Mouse (Mus musculus) liver, adult 2 months (tissue): Measurements from ENCODE around the gene Hopx. TPM values are rescaled to one million over a fixed set of nuclear protein-coding genes. Genes with fewer than 3 reads are reported as not detected.

ENCODE experiments used
- DNase-seq: peaks from one replicate; pipeline ENCODE4 v3.0.0-alpha.2; 2011; ENCODE audit warnings: low read depth, low spot score; ENCODE audit errors: extremely low read depth
- H3K27ac ChIP-seq: fragments of 200-500 bp; replicated peaks from 2 replicates; pipeline ENCODE4 v1.5.1; 2012; ENCODE audit warnings: low read depth, mild to moderate bottlenecking, control low read depth, inconsistent platforms, low read length; ENCODE audit not compliant: insufficient read depth
- H3K27me3 ChIP-seq: fragments of 200-500 bp; 2 replicates; pipeline ENCODE4 v1.6.1; 2012; ENCODE audit warnings: mild to moderate bottlenecking, moderate library complexity, low read length, inconsistent platforms; ENCODE audit not compliant: control insufficient read depth, insufficient read depth
- H3K36me3 ChIP-seq: fragments of 200-500 bp; 2 replicates; pipeline ENCODE4 v1.6.1; 2012; ENCODE audit warnings: low read length, inconsistent platforms; ENCODE audit not compliant: control insufficient read depth, insufficient read depth
- H3K4me1 ChIP-seq: fragments of 200-500 bp; 2 replicates; pipeline ENCODE4 v1.6.1; 2011; ENCODE audit warnings: low read length; ENCODE audit not compliant: control insufficient read depth, insufficient read depth
- H3K4me3 ChIP-seq: fragments of 200-500 bp; 2 replicates; pipeline ENCODE4 v1.5.1; 2011; ENCODE audit warnings: low read depth, mild to moderate bottlenecking, control low read depth, low read length, moderate library complexity; ENCODE audit not compliant: insufficient read depth
- H3K79me2 ChIP-seq: fragments of 200-500 bp; 2 replicates; pipeline ENCODE4 v1.6.1; 2012; ENCODE audit warnings: inconsistent platforms, mild to moderate bottlenecking, low read length, moderate library complexity; ENCODE audit not compliant: control insufficient read depth, insufficient read depth
- H3K9ac ChIP-seq: fragments of 200-500 bp; 2 replicates; pipeline ENCODE4 v1.6.1; 2012; ENCODE audit warnings: low read depth, mild to moderate bottlenecking, control low read depth, inconsistent platforms, low read length
- CTCF ChIP-seq: fragments of 200-500 bp; IDR thresholded peaks from 2 replicates; pipeline ENCODE4 v1.5.1; 2011; ENCODE audit warnings: low read depth, low read length, control low read depth
- POLR2A ChIP-seq: fragments of 200-500 bp; IDR thresholded peaks from 2 replicates; pipeline ENCODE4 v1.6.1; 2011; ENCODE audit warnings: low read length, control low read depth; ENCODE audit not compliant: insufficient read depth; ENCODE audit errors: extremely low read depth
- WGBS: fragments of 180-500 bp; shearing (Covaris S2); methylation state at CpG from one replicate; pipeline ENCODE4 v1.1.7; 2018; 5-methylcytosine and 5-hydroxymethylcytosine counted together
- polyA plus RNA-seq: library from polyadenylated mRNA; depleted of rRNA; stranded (reverse); fragments of >200 nt; gene quantifications from 2 replicates; pipeline ENCODE4 v1.2.3, GENCODE M21; 2012; rRNA removed
- total RNA-seq: library from RNA; depleted of rRNA; stranded (reverse); fragments of >200 nt; gene quantifications from 2 replicates; pipeline ENCODE4 v1.2.3, GENCODE M21; 2014; rRNA removed

Gene Hopx
- total and polyA plus RNA-seq, 2 experiments, result 77.2 to 84.9 TPM

DNA sequence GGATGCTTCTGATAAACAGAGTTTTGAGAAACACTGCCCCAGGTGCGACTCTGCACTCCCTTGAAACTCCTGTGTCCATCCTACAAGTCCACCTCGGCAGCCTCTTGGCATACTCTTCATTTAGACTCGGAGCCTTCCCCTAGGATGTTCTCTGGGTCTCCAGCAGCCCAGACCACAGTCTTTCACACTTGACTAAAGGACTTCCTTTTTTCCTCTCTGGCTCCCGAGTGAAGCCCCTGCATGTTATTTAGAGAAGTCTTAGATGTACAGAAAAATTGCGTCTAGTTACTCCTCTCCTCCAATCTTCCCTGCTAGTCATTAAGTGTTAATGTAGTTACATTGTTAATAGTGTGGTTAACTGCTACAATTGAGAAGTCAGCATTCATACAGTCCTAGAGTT is 70.6 kb downstream of the Hopx start:
- WGBS, result 70% methylated on average over 5 of the region's 5 CpGs
- no peaks in the 10 kb centered on the region for H3K27me3 ChIP-seq
- no peaks in the 10 kb centered on the region for H3K36me3 ChIP-seq
- no peaks in the 10 kb centered on the region for H3K4me1 ChIP-seq
- H3K4me3 ChIP-seq, result no peak overlapping the region
- H3K9ac ChIP-seq, result no peak overlapping the region
- H3K79me2 ChIP-seq, result no peaks in the 10 kb centered on the region
- TF ChIP-seq CTCF (no peak), POLR2A (no peak)
- no peak overlapping the region for H3K27ac ChIP-seq
- DNase-seq, result no peak

DNA sequence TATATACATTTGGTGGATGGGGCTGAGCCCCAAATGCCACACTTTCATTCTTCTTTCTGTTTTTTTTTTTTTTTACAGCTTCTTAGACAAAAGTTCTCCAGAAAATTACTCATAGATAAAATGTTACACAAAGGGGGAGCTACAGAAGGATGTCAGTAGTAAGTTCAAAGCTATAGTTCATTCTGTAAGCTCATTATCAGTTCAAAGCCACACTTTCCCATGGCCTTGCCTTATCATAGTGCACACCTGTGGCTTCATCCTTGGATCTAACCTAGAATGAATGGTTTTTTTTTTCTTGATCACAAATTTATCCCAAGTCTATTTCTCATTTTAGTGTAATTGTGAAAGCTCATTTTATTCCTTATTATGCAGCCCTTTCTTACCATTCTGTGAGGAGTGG is 75.5 kb downstream of the Hopx start:
- TF ChIP-seq POLR2A (no peak), CTCF (no peak)
- Histone ChIP-seq H3K27me3 (no peaks in the 10 kb centered on the region), H3K9ac (no peak overlapping the region), H3K27ac (no peak overlapping the region), H3K4me3 (no peak overlapping the region), H3K4me1 (no peaks in the 10 kb centered on the region), H3K36me3 (no peaks in the 10 kb centered on the region), H3K79me2 (no peaks in the 10 kb centered on the region)
- DNase-seq, result no peak

DNA sequence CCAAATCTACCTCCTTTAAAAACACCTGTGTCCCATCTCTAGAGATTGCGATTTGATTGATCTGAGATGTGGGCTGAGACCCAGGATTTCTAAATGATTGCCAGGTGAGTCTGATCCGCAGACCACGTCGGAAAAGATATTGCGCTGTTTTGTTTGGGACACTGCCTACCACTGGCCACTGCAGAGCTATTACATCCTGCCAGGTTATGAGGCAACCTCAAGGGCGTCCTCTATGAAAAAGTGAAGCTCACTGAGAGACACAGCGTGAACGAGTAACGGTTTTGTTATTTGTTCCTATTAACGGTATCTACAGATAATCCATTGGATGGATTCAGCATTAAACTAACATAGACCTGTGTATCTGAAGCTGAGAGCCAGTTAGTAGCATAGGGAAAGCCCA is 76.5 kb downstream of the Hopx start:
- peak; percentile 53 for DNase-seq
- Histone ChIP-seq H3K4me1 (no peaks in the 10 kb centered on the region), H3K36me3 (no peaks in the 10 kb centered on the region), H3K27ac (no peak overlapping the region), H3K27me3 (no peaks in the 10 kb centered on the region), H3K9ac (no peak overlapping the region), H3K4me3 (no peak overlapping the region), H3K79me2 (no peaks in the 10 kb centered on the region)
- TF ChIP-seq POLR2A (no peak), CTCF (no peak)
- 82% methylated on average over 10 of the region's 10 CpGs for WGBS

Other genes with a start within 250 kb of the Hopx start
- gene Aasdh, start 209.6 kb downstream of the Hopx start, total RNA-seq, result 9.3 and 14.3 TPM in 2 replicates
- gene Aasdh, start 209.6 kb downstream of the Hopx start, polyA plus RNA-seq, result 7.8 and 9.7 TPM in 2 replicates
- 303 and 359 TPM in 2 replicates for gene Paics, start 163.8 kb downstream of the Hopx start, total RNA-seq
- gene Paics, start 163.8 kb downstream of the Hopx start, polyA plus RNA-seq, result 165 and 187 TPM in 2 replicates
- gene Ppat, start 163.5 kb downstream of the Hopx start, total RNA-seq, result 22.8 and 30.3 TPM in 2 replicates
- 5.3 and 6.4 TPM in 2 replicates for gene Ppat, start 163.5 kb downstream of the Hopx start, polyA plus RNA-seq
- gene Srp72, start 140.4 kb downstream of the Hopx start, total RNA-seq, result 43.4 and 43.5 TPM in 2 replicates
- gene Srp72, start 140.4 kb downstream of the Hopx start, polyA plus RNA-seq, result 18.4 and 23.1 TPM in 2 replicates
- not detected in 2 replicates for gene Arl9, start 111.1 kb downstream of the Hopx start, total RNA-seq
- gene Arl9, start 111.1 kb downstream of the Hopx start, polyA plus RNA-seq, result 0.33 TPM in 1 of 2 replicates, not detected in the other
- not detected in 2 replicates for gene Thegl, start 99.1 kb downstream of the Hopx start, total RNA-seq
- not detected in 2 replicates for gene Thegl, start 99.1 kb downstream of the Hopx start, polyA plus RNA-seq
- gene Spink2, start 96.3 kb upstream of the Hopx start, total RNA-seq, result not detected in 2 replicates
- gene Spink2, start 96.3 kb upstream of the Hopx start, polyA plus RNA-seq, result 0.16 TPM in 1 of 2 replicates, not detected in the other
- 9.8 and 9.9 TPM in 2 replicates for gene Rest, start 150.4 kb upstream of the Hopx start, total RNA-seq
- gene Rest, start 150.4 kb upstream of the Hopx start, polyA plus RNA-seq, result 3.3 and 3.7 TPM in 2 replicates
- 4.2 and 6.2 TPM in 2 replicates for gene Noa1, start 195.0 kb upstream of the Hopx start, total RNA-seq
- 7.5 and 8.6 TPM in 2 replicates for gene Noa1, start 195.0 kb upstream of the Hopx start, polyA plus RNA-seq
- gene Polr2b, start 195.0 kb upstream of the Hopx start, total RNA-seq, result 31.6 and 43.3 TPM in 2 replicates
- gene Polr2b, start 195.0 kb upstream of the Hopx start, polyA plus RNA-seq, result 24.3 and 31.0 TPM in 2 replicates